8 mouse cellular contexts compared by ENCODE assay signal in genomic region chr1:191907431-191907810, GRCm38 (mm10). TPM values are rescaled to one million over a fixed set of nuclear protein-coding genes. Genes with fewer than 3 reads are reported as not detected.
A peak's percentile ranks its signal among the peaks of the same experiment; 100 is the strongest.
DNase-seq lines count a peak whose midpoint lies in the region; ATAC-seq and TF ChIP-seq lines count a peak whose summit lies in the region.

No protein-coding gene starts in this region.

- H3K9me3 ChIP-seq in E14TG2a.4 (ENCODE audit: low read length), result no peaks in the 10 kb centered on the region; the same call in 1 of the 2 replicates
- H3K9me3 ChIP-seq in forebrain, embryonic 12.5 days, result no peaks in the 10 kb centered on the region
- no peaks in the 10 kb centered on the region for H3K9me3 ChIP-seq in heart, embryonic 16.5 days (replicated peaks; ENCODE audit: control insufficient read depth, low read length)
- H3K9me3 ChIP-seq in liver, embryonic 14.5 days (ENCODE audit: control insufficient read depth, low read length), result no peaks in the 10 kb centered on the region
- no peaks in the 10 kb centered on the region for H3K9me3 ChIP-seq in stomach, embryonic 15.5 days

- under 1% methylated on average over 43 of the region's 43 CpGs for WGBS in forebrain, embryonic 12.5 days
- WGBS in heart, embryonic 16.5 days, result under 1% methylated on average over 42 of the region's 43 CpGs
- WGBS in liver, embryonic 14.5 days (ENCODE audit: insufficient replicate concordance), result under 1% methylated on average over 43 of the region's 43 CpGs
- WGBS in stomach, embryonic 15.5 days, result under 1% methylated on average over 27 of the region's 43 CpGs

- peaks cover 68% of the 10 kb centered on the region for H3K4me1 ChIP-seq in E14TG2a.4 (replicated peaks; ENCODE audit: low read depth, low read length)
- H3K4me1 ChIP-seq in forebrain, embryonic 12.5 days, result peaks cover 45% of the 10 kb centered on the region
- H3K4me1 ChIP-seq in heart, embryonic 16.5 days (ENCODE audit: control insufficient read depth, insufficient read depth, low read length), result peaks cover 36% of the 10 kb centered on the region
- peaks cover 30 to 32% of the 10 kb centered on the region in 2 experiments for H3K4me1 ChIP-seq in liver, embryonic 14.5 days (replicated peaks; ENCODE audit: control insufficient read depth in 2 of 2, insufficient read depth in 2 of 2, low read length in 1 of 2)
- H3K4me1 ChIP-seq in stomach, embryonic 15.5 days, result peaks cover 36% of the 10 kb centered on the region

- peak; percentile 42 for ATAC-seq in forebrain, embryonic 12.5 days (ENCODE audit: low FRiP score)
- peak; percentile 39 for ATAC-seq in heart, embryonic 16.5 days (replicated peaks; ENCODE audit: extremely low read depth, insufficient read depth, low FRiP score)
- ATAC-seq in liver, embryonic 14.5 days (ENCODE audit: insufficient read depth), result peak; percentile 44
- ATAC-seq in stomach, embryonic 15.5 days (ENCODE audit: insufficient read depth, low FRiP score, low read depth), result peak; percentile 51

- DNase-seq in c-Kit-positive CD71-positive TER-119-positive erythroid progenitor cells, embryonic 14.5 days (ENCODE audit: low spot score), result peak; percentile 80
- DNase-seq in kidney, postnatal 25 days, result peak; percentile 88 to 91
- DNase-seq in liver, embryonic 14.5 days (ENCODE audit: low read depth in 3 of 3, low spot score in 3 of 3), result peak; percentile 56 to 70 (median 64)
- DNase-seq in neural tube, embryonic 10.5 days (ENCODE audit: extremely low spot score, low spot score), result peak; percentile 80

- H3K27me3 ChIP-seq in E14TG2a.4 (ENCODE audit: insufficient read depth, low read length), result 0 out of 2 replicates have a peak, but pooled peaks cover 4% of the 10 kb centered on the region
- 0 out of 2 replicates have a peak, but pooled peaks cover 7% of the 10 kb centered on the region for H3K27me3 ChIP-seq in forebrain, embryonic 12.5 days
- no peaks in the 10 kb centered on the region for H3K27me3 ChIP-seq in heart, embryonic 16.5 days (ENCODE audit: control insufficient read depth, insufficient read depth, low read length)
- no peaks in the 10 kb centered on the region for H3K27me3 ChIP-seq in liver, embryonic 14.5 days (ENCODE audit: control insufficient read depth, insufficient read depth, low read length)
- no peaks in the 10 kb centered on the region for H3K27me3 ChIP-seq in stomach, embryonic 15.5 days (replicated peaks)

- H3K4me3 ChIP-seq in E14TG2a.4 (replicated peaks; ENCODE audit: low read length), result peak overlapping the region; percentile 92
- H3K4me3 ChIP-seq in forebrain, embryonic 12.5 days (replicated peaks), result peak overlapping the region; percentile 70
- H3K4me3 ChIP-seq in heart, embryonic 16.5 days (ENCODE audit: low read length), result peak overlapping the region; percentile 96
- H3K4me3 ChIP-seq in liver, embryonic 14.5 days (ENCODE audit: insufficient read depth in 1 of 2, low read depth in 2 of 2, low read length in 2 of 2), result peak overlapping the region; percentile 74 to 90
- peak overlapping the region; percentile 96 for H3K4me3 ChIP-seq in stomach, embryonic 15.5 days (replicated peaks)

- H3K9ac ChIP-seq in forebrain, embryonic 12.5 days, result peak overlapping the region; percentile 77
- peak overlapping the region; percentile 89 for H3K9ac ChIP-seq in heart, embryonic 16.5 days (ENCODE audit: low read length)
- peak overlapping the region; percentile 91 for H3K9ac ChIP-seq in liver, embryonic 14.5 days (replicated peaks)
- H3K9ac ChIP-seq in stomach, embryonic 15.5 days, result peak overlapping the region; percentile 90

- H3K4me2 ChIP-seq in forebrain, embryonic 12.5 days, result peak overlapping the region; percentile 96
- peak overlapping the region; percentile 97 for H3K4me2 ChIP-seq in heart, embryonic 16.5 days (ENCODE audit: low read depth, low read length)
- peak overlapping the region; percentile 94 for H3K4me2 ChIP-seq in liver, embryonic 14.5 days (ENCODE audit: low read depth)
- peak overlapping the region; percentile 91 for H3K4me2 ChIP-seq in stomach, embryonic 15.5 days

- H3K27ac ChIP-seq in forebrain, embryonic 12.5 days, result peak overlapping the region; percentile 90
- H3K27ac ChIP-seq in heart, embryonic 16.5 days (ENCODE audit: low read length), result peak overlapping the region; percentile 92
- H3K27ac ChIP-seq in liver, embryonic 14.5 days, result peak overlapping the region; percentile 75
- H3K27ac ChIP-seq in stomach, embryonic 15.5 days, result peak overlapping the region; percentile 93

- peaks cover 40% of the 10 kb centered on the region for H3K36me3 ChIP-seq in E14TG2a.4 (ENCODE audit: insufficient read depth, low read length)
- H3K36me3 ChIP-seq in forebrain, embryonic 12.5 days (replicated peaks), result peaks cover 17% of the 10 kb centered on the region
- peaks cover 8% of the 10 kb centered on the region for H3K36me3 ChIP-seq in heart, embryonic 16.5 days (ENCODE audit: control insufficient read depth, insufficient read depth)
- peaks cover 32% of the 10 kb centered on the region for H3K36me3 ChIP-seq in liver, embryonic 14.5 days (replicated peaks; ENCODE audit: control insufficient read depth, insufficient read depth, low read depth)
- peaks cover 8% of the 10 kb centered on the region for H3K36me3 ChIP-seq in stomach, embryonic 15.5 days

- no peak for TF ChIP-seq CTCF in E14TG2a.4 (conservative IDR thresholded peaks at IDR 0.05; ENCODE audit: low read length)
- peak; percentile 94 for TF ChIP-seq CTCF in liver, embryonic 14.5 days (IDR thresholded peaks at IDR 0.05; ENCODE audit: low read depth)

- no peak for TF ChIP-seq EP300 in liver, embryonic 14.5 days (IDR thresholded peaks at IDR 0.05; ENCODE audit: low read depth)

RNA-seq across cellular contexts. Expression of gene Slc30a1, which starts 0.9 kb away (rescaled TPM):
- 2.4 and 4.2 TPM in 2 replicates for polyA plus RNA-seq in forebrain, embryonic 12.5 days (2016; fragmentation: Nextera tagmentation; extraction: Ambion mirVana)
- polyA plus RNA-seq in heart, embryonic 16.5 days (2015; fragmentation: Nextera tagmentation; extraction: Ambion mirVana), result 1.1 and 1.7 TPM in 2 replicates
- polyA plus RNA-seq in liver, embryonic 14.5 days (2012; rRNA removed), result 3.8 and 5.9 TPM in 2 replicates
- 2.1 and 3.2 TPM in 2 replicates for polyA plus RNA-seq in liver, embryonic 14.5 days (2014; fragmentation: Nextera tagmentation; extraction: Ambion mirVana)
- 4.5 and 4.9 TPM in 2 replicates for polyA plus RNA-seq in stomach, embryonic 15.5 days (2015; fragmentation: Nextera tagmentation; extraction: Ambion mirVana)

Comparison
In these comparisons a context has a peak if more than half of its experiments do, and no peak if none do; other contexts are left out.
1. Peak in every context shown above with its lines: DNase-seq, ATAC-seq, H3K4me3 ChIP-seq and H3K27ac ChIP-seq.